Mouse (Mus musculus) ZHBTc4 (cell line): ENCODE data around the gene Gm29666.
A peak's percentile ranks its signal among the peaks of the same experiment; 100 is the strongest.

Experiments
- DNase-seq: peaks from one replicate; pipeline ENCODE4 v3.0.0-alpha.2; 2011; ENCODE audit warnings: low read depth, low spot score

Gm29666 gene

GRCm38 (mm10) chr15:84913201-84913600 lies 6.6 kb downstream of the Gm29666 start:
- no peak for DNase-seq

GRCm38 (mm10) chr15:84903843-84904385 lies 15.9 kb downstream of the Gm29666 start:
- no peak for DNase-seq

- DNase-seq: no peak
Measured at GRCm38 (mm10) chr15:84898077-84898476, 21.8 kb downstream of the Gm29666 start.

GRCm38 (mm10) chr15:84896664-84897063 lies 23.2 kb downstream of the Gm29666 start:
- no peak for DNase-seq

GRCm38 (mm10) chr15:84896216-84896615 lies 23.6 kb downstream of the Gm29666 start:
- peak; percentile 54 for DNase-seq

- peak; percentile 90 for DNase-seq
Measured at GRCm38 (mm10) chr15:84891658-84892057, 28.2 kb downstream of the Gm29666 start.

- DNase-seq: no peak
Measured at GRCm38 (mm10) chr15:84891246-84891645, 28.6 kb downstream of the Gm29666 start.

GRCm38 (mm10) chr15:84888066-84888465 lies 31.8 kb downstream of the Gm29666 start:
- no peak for DNase-seq

- DNase-seq: no peak
Measured at GRCm38 (mm10) chr15:84877029-84877815, 42.6 kb downstream of the Gm29666 start.

- no peak for DNase-seq
Measured at GRCm38 (mm10) chr15:84873867-84874266, 46.0 kb downstream of the Gm29666 start.

- DNase-seq: no peak
Measured at GRCm38 (mm10) chr15:84873079-84873478, 46.8 kb downstream of the Gm29666 start.

GRCm38 (mm10) chr15:84871802-84872201 lies 48.0 kb downstream of the Gm29666 start:
- DNase-seq: no peak

GRCm38 (mm10) chr15:84861911-84862310 lies 57.9 kb downstream of the Gm29666 start:
- DNase-seq: no peak
